28 mouse cellular contexts compared by ENCODE assay signal in the genomic region with DNA sequence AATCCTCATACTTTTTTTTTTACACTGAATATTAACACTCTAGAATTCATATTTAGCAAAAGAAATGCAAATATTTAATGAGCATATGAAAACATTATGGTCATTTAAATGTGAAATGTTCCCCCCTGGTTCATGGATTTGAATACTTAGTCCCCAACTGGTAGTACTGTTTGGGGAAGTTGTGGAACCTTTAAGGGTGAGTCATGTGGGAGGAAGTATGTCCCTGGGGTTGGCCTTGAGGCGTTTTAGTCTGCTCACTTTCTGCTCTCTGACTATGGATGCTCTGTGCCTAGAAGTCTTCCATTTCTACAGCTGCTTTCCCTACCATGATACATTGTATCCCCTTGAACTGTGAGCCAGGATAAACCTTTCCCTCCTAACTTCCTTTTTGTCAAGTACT.
DNase-seq lines count a peak whose midpoint lies in the region; ATAC-seq lines count a peak whose summit lies in the region.
"Had no signal": no experiment of that assay in that cellular context is flagged by ENCODE, and none has a peak within 500 bp of the region (broad histone marks: within the 10 kb centered on the region; RNA-seq: fewer than 3 reads in every experiment).

No protein-coding gene starts in this region.

- H3K4me2 ChIP-seq in liver, embryonic 12.5 days = no peak overlapping the region
- H3K4me2 ChIP-seq: heart, embryonic 12.5 days; heart, embryonic 15.5 days; hindbrain, embryonic 13.5 days; intestine, embryonic 15.5 days had no signal

- WGBS in liver, embryonic 12.5 days (ENCODE audit: insufficient replicate concordance) = 33% methylated on average over 1 of the region's 1 CpGs

- ATAC-seq in megakaryocyte, adult 5-6 weeks (ENCODE audit: poor library complexity, severe bottlenecking) = peak; percentile 81
- no peak for ATAC-seq in liver, embryonic 12.5 days
- ATAC-seq: forebrain, embryonic 14.5 days; forebrain, postnatal 0 days; hindbrain, embryonic 16.5 days; intestine, embryonic 15.5 days; Patski had no signal

- H3K9ac ChIP-seq in liver, embryonic 12.5 days = no peak overlapping the region
- H3K9ac ChIP-seq: forebrain, postnatal 0 days; heart, embryonic 12.5 days; heart, embryonic 15.5 days; hindbrain, embryonic 13.5 days; intestine, embryonic 15.5 days had no signal

- DNase-seq in adrenal gland, adult 2 months = peak; percentile 32
- DNase-seq in adrenal gland, postnatal 14 days = no peak
- DNase-seq in 416B (ENCODE audit: low read depth) (peak; percentile 61), MEL-GATA-1-ER (ENCODE audit: extremely low read depth, low read depth) (peak; percentile 26)
- no peak for DNase-seq in thymus, postnatal 10 days (ENCODE audit: low spot score in 2 of 2)
- no peak for DNase-seq in lung, postnatal 14 days
- DNase-seq: adrenal gland, postnatal 25 days; B cell, adult 2 months; cerebellum, adult 11 months; cerebellum, adult 2 months; cerebellum, adult 9-11 months; cerebellum, postnatal 25 days; forebrain, postnatal 0 days; gastrocnemius, adult 2 months; gastrocnemius, postnatal 14 days; heart, adult 18-20 months; heart, postnatal 10 days; heart, postnatal 36 days had no signal

- no peaks in the 10 kb centered on the region for H3K36me3 ChIP-seq in liver, embryonic 12.5 days
- H3K36me3 ChIP-seq: heart, embryonic 12.5 days; heart, embryonic 15.5 days; hindbrain, embryonic 10.5 days; hindbrain, embryonic 13.5 days; intestine, embryonic 15.5 days had no signal

- H3K4me1 ChIP-seq in liver, embryonic 12.5 days = no peaks in the 10 kb centered on the region
- H3K4me1 ChIP-seq: intestine, embryonic 15.5 days had no signal

- no peaks in the 10 kb centered on the region for H3K9me3 ChIP-seq in liver, embryonic 12.5 days (replicated peaks)
- H3K9me3 ChIP-seq: heart, embryonic 12.5 days; heart, embryonic 15.5 days; hindbrain, embryonic 10.5 days; hindbrain, embryonic 13.5 days; intestine, embryonic 15.5 days had no signal

- no peak overlapping the region for H3K27ac ChIP-seq in liver, embryonic 12.5 days
- H3K27ac ChIP-seq: gastrocnemius, adult 2 months; heart, embryonic 15.5 days; hindbrain, embryonic 10.5 days; hindbrain, embryonic 13.5 days; intestine, embryonic 15.5 days had no signal

- peaks cover 13% of the 10 kb centered on the region for H3K27me3 ChIP-seq in liver, embryonic 12.5 days (replicated peaks)
- H3K27me3 ChIP-seq: heart, embryonic 12.5 days; heart, embryonic 15.5 days; intestine, embryonic 15.5 days had no signal

- no peak overlapping the region for H3K4me3 ChIP-seq in liver, embryonic 12.5 days
- H3K4me3 ChIP-seq: gastrocnemius, adult 2 months; heart, embryonic 12.5 days; heart, embryonic 15.5 days; hindbrain, embryonic 10.5 days; hindbrain, embryonic 13.5 days; intestine, embryonic 15.5 days had no signal

Comparison
In these comparisons a context has a peak if more than half of its experiments do, and no peak if none do; other contexts are left out.
1. DNase-seq: peak in adrenal gland, adult 2 months (single experiment), 416B (single experiment) and MEL-GATA-1-ER (single experiment); none in adrenal gland, postnatal 14 days (single experiment), thymus, postnatal 10 days (0 of 2) and lung, postnatal 14 days (single experiment).